Mouse (Mus musculus): ENCODE measurements around the gene Klhl36. TPM values are rescaled to one million over a fixed set of nuclear protein-coding genes. Genes with fewer than 3 reads are reported as not detected.

Gene Klhl36
- total RNA-seq, 1 experiment = 3.6 TPM

GRCm38 (mm10) chr8:119885612-119886011 is 23.5 kb downstream of the Klhl36 start:
- H3K4me3 ChIP-seq (ENCODE audit: insufficient read depth in 1 of 2, low read depth in 1 of 2, low read length in 2 of 2, poor library complexity in 1 of 2, severe bottlenecking in 1 of 2) = no peak overlapping the region
- no peak overlapping the region for H3K9ac ChIP-seq (ENCODE audit: insufficient read depth, low read depth, low read length, poor library complexity, severe bottlenecking)
- DNase-seq (ENCODE audit: low read depth, low spot score) = no peak
- no peaks in the 10 kb centered on the region for H3K9me3 ChIP-seq (ENCODE audit: control insufficient read depth, insufficient read depth, low read depth, low read length)
- in situ Hi-C loops (cut with MboI; ENCODE audit: low sequenced_read_pairs in 2 of 2, unreplicated experiment in 2 of 2) = no loop called here
- no peaks in the 10 kb centered on the region for H3K36me3 ChIP-seq (ENCODE audit: control insufficient read depth, insufficient read depth, low read length, poor library complexity, severe bottlenecking)
- H3K27ac ChIP-seq (ENCODE audit: insufficient read depth, low read depth, low read length, poor library complexity, severe bottlenecking) = no peak overlapping the region
- TF ChIP-seq ZC3H11A (IDR thresholded peaks at IDR 0.05; ENCODE audit: borderline replicate concordance, low read depth, low read length) (no peak), MAFK (IDR thresholded peaks at IDR 0.05; ENCODE audit: insufficient read depth, low read depth, low read length) (no peak), ZNF384 (IDR thresholded peaks at IDR 0.05; ENCODE audit: low read depth, low read length) (no peak), HCFC1 (IDR thresholded peaks at IDR 0.05; ENCODE audit: borderline replicate concordance, insufficient read depth, low read length) (no peak)
- H3K4me1 ChIP-seq (ENCODE audit: control insufficient read depth in 2 of 2, insufficient read depth in 2 of 2, low read length in 2 of 2, poor library complexity in 1 of 2) = peaks cover 0 to 2% of the 10 kb centered on the region in 2 experiments; a peak in 1 of 4 replicates

GRCm38 (mm10) chr8:119887130-119887529 is 25.1 kb downstream of the Klhl36 start:
- Histone ChIP-seq H3K27ac (ENCODE audit: insufficient read depth, low read depth, low read length, poor library complexity, severe bottlenecking) (no peak overlapping the region), H3K36me3 (ENCODE audit: control insufficient read depth, insufficient read depth, low read length, poor library complexity, severe bottlenecking) (no peaks in the 10 kb centered on the region), H3K9me3 (ENCODE audit: control insufficient read depth, insufficient read depth, low read depth, low read length) (no peaks in the 10 kb centered on the region), H3K4me1 (ENCODE audit: control insufficient read depth in 2 of 2, insufficient read depth in 2 of 2, low read length in 2 of 2, poor library complexity in 1 of 2) (peaks cover 0 to 2% of the 10 kb centered on the region in 2 experiments; a peak in 1 of 4 replicates), H3K9ac (ENCODE audit: insufficient read depth, low read depth, low read length, poor library complexity, severe bottlenecking) (no peak overlapping the region), H3K4me3 (ENCODE audit: insufficient read depth in 1 of 2, low read depth in 1 of 2, low read length in 2 of 2, poor library complexity in 1 of 2, severe bottlenecking in 1 of 2) (no peak overlapping the region)
- in situ Hi-C loops (cut with MboI; ENCODE audit: low sequenced_read_pairs in 2 of 2, unreplicated experiment in 2 of 2) = no loop called here
- no peak for DNase-seq (ENCODE audit: low read depth, low spot score)
- TF ChIP-seq ZC3H11A (IDR thresholded peaks at IDR 0.05; ENCODE audit: borderline replicate concordance, low read depth, low read length) (peak; percentile 65), CHD2 (IDR thresholded peaks at IDR 0.05; ENCODE audit: low read depth, low read length) (no peak), MAFK (IDR thresholded peaks at IDR 0.05; ENCODE audit: insufficient read depth, low read depth, low read length) (no peak)

GRCm38 (mm10) chr8:119888012-119888411 is 25.9 kb downstream of the Klhl36 start:
- Histone ChIP-seq H3K4me1 (ENCODE audit: control insufficient read depth in 2 of 2, insufficient read depth in 2 of 2, low read length in 2 of 2, poor library complexity in 1 of 2) (peaks cover 0 to 2% of the 10 kb centered on the region in 2 experiments; a peak in 1 of 4 replicates), H3K4me3 (ENCODE audit: insufficient read depth in 1 of 2, low read depth in 1 of 2, low read length in 2 of 2, poor library complexity in 1 of 2, severe bottlenecking in 1 of 2) (no peak overlapping the region), H3K9me3 (ENCODE audit: control insufficient read depth, insufficient read depth, low read depth, low read length) (no peaks in the 10 kb centered on the region), H3K36me3 (ENCODE audit: control insufficient read depth, insufficient read depth, low read length, poor library complexity, severe bottlenecking) (no peaks in the 10 kb centered on the region), H3K9ac (ENCODE audit: insufficient read depth, low read depth, low read length, poor library complexity, severe bottlenecking) (no peak overlapping the region), H3K27ac (ENCODE audit: insufficient read depth, low read depth, low read length, poor library complexity, severe bottlenecking) (no peak overlapping the region)
- in situ Hi-C loops (cut with MboI; ENCODE audit: low sequenced_read_pairs in 2 of 2, unreplicated experiment in 2 of 2) = no loop called here
- TF ChIP-seq ZC3H11A (IDR thresholded peaks at IDR 0.05; ENCODE audit: borderline replicate concordance, low read depth, low read length) = no peak
- no peak for TF ChIP-seq HCFC1 (IDR thresholded peaks at IDR 0.05; ENCODE audit: borderline replicate concordance, insufficient read depth, low read length)
- no peak for TF ChIP-seq CHD2 (IDR thresholded peaks at IDR 0.05; ENCODE audit: low read depth, low read length)
- no peak for TF ChIP-seq MAFK (IDR thresholded peaks at IDR 0.05; ENCODE audit: insufficient read depth, low read depth, low read length)
- TF ChIP-seq ZNF384 (IDR thresholded peaks at IDR 0.05; ENCODE audit: low read depth, low read length) = no peak
- DNase-seq (ENCODE audit: low read depth, low spot score) = no peak

DNA sequence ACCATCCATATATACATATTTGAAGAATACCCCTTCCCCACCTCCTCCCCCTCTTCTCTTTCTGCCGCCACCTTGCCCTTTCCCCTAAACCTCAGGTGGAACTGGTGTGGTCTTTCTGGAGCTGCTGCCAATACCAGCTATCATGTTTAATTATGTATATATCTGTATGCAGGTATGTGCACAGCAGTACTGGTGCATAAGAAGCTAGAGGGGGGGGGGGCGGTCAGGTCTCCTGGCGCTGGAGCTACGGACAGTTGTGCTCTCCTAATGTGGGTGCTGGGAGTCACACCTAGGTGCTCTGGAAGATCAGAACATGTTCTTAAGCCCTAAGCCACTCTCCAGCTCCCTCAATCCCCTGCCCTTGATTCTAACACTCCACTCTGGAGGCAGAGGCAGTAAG is 35.0 kb downstream of the Klhl36 start:
- Histone ChIP-seq H3K36me3 (ENCODE audit: control insufficient read depth, insufficient read depth, low read length, poor library complexity, severe bottlenecking) (no peaks in the 10 kb centered on the region), H3K9ac (ENCODE audit: insufficient read depth, low read depth, low read length, poor library complexity, severe bottlenecking) (no peak overlapping the region), H3K9me3 (ENCODE audit: control insufficient read depth, insufficient read depth, low read depth, low read length) (no peaks in the 10 kb centered on the region), H3K4me3 (ENCODE audit: insufficient read depth in 1 of 2, low read depth in 1 of 2, low read length in 2 of 2, poor library complexity in 1 of 2, severe bottlenecking in 1 of 2) (no peak overlapping the region), H3K27ac (ENCODE audit: insufficient read depth, low read depth, low read length, poor library complexity, severe bottlenecking) (no peak overlapping the region), H3K4me1 (ENCODE audit: control insufficient read depth in 2 of 2, insufficient read depth in 2 of 2, low read length in 2 of 2, poor library complexity in 1 of 2) (peaks cover 2 to 3% of the 10 kb centered on the region in 2 experiments; a peak in 1 of 4 replicates)
- in situ Hi-C loops (cut with MboI; ENCODE audit: low sequenced_read_pairs in 2 of 2, unreplicated experiment in 2 of 2) = no loop called here
- TF ChIP-seq ZC3H11A (IDR thresholded peaks at IDR 0.05; ENCODE audit: borderline replicate concordance, low read depth, low read length) = no peak
- TF ChIP-seq MAFK (IDR thresholded peaks at IDR 0.05; ENCODE audit: insufficient read depth, low read depth, low read length) = no peak
- DNase-seq (ENCODE audit: low read depth, low spot score) = no peak

DNA sequence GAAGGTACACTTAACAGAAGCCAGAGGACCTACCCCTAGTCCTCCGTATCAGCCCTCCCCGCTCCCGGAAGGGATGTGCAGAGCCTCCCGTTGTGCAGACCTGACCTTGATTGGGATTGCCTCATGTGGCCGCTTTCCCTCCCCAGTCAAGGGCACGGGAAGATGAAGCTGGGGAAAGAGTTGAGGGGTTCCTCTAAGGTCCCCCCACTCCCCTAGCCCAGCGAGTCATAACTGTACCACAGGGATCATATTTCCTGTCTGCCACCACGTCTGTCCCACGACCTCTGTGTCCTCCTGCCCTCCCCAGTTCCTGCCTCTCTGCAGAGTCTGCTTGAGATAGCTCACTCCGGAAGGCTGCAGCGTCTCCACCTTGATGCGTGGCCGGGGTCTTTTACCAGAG is 35.9 kb downstream of the Klhl36 start:
- no peak overlapping the region for H3K9ac ChIP-seq (ENCODE audit: insufficient read depth, low read depth, low read length, poor library complexity, severe bottlenecking)
- H3K27ac ChIP-seq (ENCODE audit: insufficient read depth, low read depth, low read length, poor library complexity, severe bottlenecking) = no peak overlapping the region
- TF ChIP-seq MAFK (IDR thresholded peaks at IDR 0.05; ENCODE audit: insufficient read depth, low read depth, low read length) (no peak), CHD2 (IDR thresholded peaks at IDR 0.05; ENCODE audit: low read depth, low read length) (no peak), ZNF384 (IDR thresholded peaks at IDR 0.05; ENCODE audit: low read depth, low read length) (no peak), ZC3H11A (IDR thresholded peaks at IDR 0.05; ENCODE audit: borderline replicate concordance, low read depth, low read length) (no peak), HCFC1 (IDR thresholded peaks at IDR 0.05; ENCODE audit: borderline replicate concordance, insufficient read depth, low read length) (no peak)
- H3K9me3 ChIP-seq (ENCODE audit: control insufficient read depth, insufficient read depth, low read depth, low read length) = no peaks in the 10 kb centered on the region
- in situ Hi-C loops (cut with MboI; ENCODE audit: low sequenced_read_pairs in 2 of 2, unreplicated experiment in 2 of 2) = no loop called here
- DNase-seq (ENCODE audit: low read depth, low spot score) = no peak
- peaks cover 2 to 3% of the 10 kb centered on the region in 2 experiments; a peak in 1 of 4 replicates for H3K4me1 ChIP-seq (ENCODE audit: control insufficient read depth in 2 of 2, insufficient read depth in 2 of 2, low read length in 2 of 2, poor library complexity in 1 of 2)
- H3K36me3 ChIP-seq (ENCODE audit: control insufficient read depth, insufficient read depth, low read length, poor library complexity, severe bottlenecking) = no peaks in the 10 kb centered on the region
- H3K4me3 ChIP-seq (ENCODE audit: insufficient read depth in 1 of 2, low read depth in 1 of 2, low read length in 2 of 2, poor library complexity in 1 of 2, severe bottlenecking in 1 of 2) = no peak overlapping the region
